Mouse (Mus musculus) c-Kit-positive CD71-positive TER-119-negative erythroid progenitor cells, embryonic 14.5 days (primary cell): ENCODE measurements around the gene Kcnk7.
"Not testable (repeated sequence)": the region's sequence is repeated elsewhere in the genome, so short reads cannot be mapped to it uniquely, and the experiment has no call there.

Experiments used
- DNase-seq: peaks from one replicate; pipeline ENCODE4 v3.0.0-alpha.2; 2013; ENCODE audit warnings: low read depth

Kcnk7 gene

DNA sequence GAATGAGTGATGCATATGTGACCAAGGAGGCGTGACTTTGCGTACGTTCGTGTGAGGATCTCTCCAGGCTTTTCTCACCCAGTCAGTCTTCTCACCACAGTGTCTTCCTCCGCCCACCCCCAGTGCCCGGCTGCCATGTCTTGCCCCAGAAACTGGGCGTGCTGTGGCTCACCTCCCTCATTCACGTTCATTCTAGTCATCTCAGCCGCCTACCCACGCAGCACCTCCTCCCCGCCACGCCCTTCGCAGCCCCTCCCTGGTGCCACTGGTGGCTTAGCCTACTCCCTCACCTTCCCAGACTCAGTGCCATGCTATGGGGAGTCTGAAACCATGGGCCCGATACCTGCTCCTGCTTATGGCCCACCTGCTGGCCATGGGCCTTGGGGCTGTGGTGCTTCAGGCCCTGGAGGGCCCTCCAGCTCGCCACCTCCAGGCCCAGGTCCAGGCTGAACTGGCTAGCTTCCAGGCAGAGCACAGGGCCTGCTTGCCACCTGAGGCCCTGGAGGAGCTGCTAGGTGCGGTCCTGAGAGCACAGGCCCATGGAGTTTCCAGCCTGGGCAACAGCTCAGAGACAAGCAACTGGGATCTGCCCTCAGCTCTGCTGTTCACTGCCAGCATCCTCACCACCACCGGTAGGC lies at the start of gene Kcnk7:
TSS of gene Kcnk7 (plus strand) at position 205 of the 638 bp plus-strand sequence.
- DNase-seq: no peak

DNA sequence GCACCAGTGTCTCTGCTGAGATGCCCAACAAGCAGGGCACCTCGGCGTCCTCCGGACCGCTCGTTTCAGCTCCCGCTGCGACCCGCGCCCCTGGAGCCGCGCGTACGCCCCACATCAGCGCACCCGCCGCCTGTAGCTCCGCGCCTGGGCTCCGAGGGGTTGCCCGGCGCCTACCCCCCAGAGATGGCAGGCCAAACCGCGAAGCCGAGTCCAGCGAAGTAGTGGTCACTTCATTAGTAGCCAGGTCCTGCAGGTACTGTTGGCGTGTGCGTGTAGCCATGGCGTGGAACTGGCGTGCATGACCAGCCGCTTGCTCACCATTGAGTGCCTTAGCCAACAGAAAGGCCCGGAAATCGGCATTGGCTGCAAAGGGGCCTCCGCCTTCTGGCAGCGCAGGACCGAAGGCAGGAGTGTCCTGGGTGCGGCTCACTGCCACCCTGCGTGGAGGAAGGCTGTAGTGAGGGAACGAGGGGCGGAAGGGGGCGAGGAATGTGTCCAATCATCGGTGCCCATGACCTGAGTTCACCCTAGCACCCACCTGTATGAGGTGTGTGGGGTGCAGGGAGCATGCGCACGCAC lies 49.4 kb upstream of the Kcnk7 start:
- DNase-seq: no peak

DNA sequence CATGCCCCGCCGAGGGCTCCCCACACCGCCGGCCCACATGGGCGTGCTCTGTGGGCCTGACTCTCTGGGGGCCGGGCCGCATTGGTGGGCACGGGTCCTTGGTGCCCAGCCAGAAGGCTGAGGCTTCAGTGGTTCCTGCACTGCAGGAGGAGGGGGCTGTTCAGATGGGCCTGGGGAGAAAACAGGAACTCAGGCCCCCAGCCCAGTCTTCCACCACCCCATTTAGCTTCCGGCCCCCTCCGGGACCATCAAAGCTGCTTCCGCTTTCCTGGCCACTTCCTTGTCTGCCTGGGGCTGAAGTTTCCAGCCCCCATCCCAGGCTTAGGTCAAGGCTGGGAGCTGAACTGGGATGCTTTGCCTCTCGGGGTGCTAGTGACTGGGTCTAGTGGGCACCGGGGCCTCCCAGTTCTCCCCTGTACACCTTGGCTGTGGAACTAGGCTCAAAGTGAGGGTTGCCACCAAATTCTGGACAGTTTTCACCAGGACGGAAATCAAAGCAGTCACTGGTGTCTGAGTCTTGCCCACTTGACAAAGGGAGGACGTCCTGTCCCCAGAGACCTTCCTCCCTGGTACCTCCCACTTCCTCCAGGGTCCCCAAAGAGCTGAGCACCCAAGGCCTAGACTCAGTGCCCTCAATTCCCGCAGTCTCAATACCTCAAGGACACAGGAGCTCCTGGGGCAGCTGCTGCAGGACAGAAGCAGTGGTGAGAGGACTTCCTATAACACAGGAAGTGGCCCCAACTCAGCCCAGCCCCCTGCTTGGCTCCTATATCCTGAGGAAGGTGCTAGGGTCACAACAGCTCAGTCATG lies 43.0 kb upstream of the Kcnk7 start:
- no peak for DNase-seq

DNA sequence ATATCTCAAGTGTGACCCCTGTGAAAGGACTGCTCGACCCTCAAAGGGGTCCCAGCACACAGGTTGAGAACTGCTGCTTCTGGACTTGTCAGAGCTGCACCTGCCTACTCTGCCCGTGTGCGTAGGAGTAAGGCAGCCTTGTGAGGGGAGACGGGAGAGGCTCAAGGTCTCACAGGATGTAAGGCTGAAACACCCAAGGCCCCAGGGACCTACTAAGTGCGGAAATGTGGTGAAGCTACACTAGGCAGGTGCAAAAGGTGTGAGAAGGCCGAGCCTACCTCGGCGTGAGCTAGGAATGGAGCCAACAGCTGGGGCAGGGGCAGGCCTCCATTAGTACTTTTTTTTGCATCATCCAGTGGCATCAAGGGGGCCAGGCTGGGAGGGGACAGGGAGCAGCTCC lies 41.9 kb upstream of the Kcnk7 start:
- no peak for DNase-seq

DNA sequence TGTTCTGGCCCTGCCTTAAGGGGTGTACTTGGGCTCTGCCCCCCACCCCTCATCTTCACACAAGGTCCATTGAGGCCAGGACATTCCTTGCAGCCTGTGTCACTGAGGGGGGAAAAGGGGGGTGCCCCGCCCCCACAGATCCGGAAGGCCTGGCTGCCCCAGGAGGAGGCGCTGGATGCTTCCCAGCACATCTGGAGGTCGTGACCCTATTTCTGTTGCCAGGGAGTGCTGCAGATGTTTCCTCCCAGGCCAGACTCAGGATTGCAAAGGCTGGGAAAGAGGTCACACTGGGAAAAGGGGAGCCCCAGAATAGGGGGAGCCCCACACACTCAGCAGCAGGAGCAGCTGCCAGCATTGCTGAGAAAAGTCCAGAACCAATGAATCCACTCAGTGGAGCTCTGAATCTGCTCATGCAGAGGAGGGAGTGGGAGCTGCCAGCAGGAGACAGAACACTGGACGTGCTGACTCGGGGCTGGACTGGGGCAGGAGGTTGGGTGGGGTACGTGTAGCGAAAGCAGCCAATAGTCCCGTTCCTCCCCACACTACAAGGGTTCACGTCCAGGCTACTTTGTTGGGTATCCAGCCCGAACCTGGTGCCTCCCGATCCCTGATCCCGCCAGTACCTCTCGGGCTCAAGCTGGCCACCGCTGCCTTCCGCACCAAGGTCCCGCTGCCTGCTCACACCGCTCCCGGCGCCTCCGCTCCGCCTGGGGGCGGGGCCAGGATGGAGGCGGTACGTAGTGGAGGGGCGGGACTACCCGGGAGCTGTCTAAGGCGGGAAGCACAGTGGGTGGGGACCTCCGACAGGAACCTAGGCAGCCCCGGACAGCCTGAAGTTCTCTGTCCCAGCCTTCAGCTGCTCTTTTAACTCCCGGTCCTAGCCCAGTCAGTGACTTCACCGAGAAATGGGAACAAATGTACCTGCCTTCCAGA lies 40.9 kb upstream of the Kcnk7 start, which contains the start of gene Sipa1:
TSS of gene Sipa1 (minus strand) at position 727 of the 933 bp plus-strand sequence.
- DNase-seq: peak; percentile 89

DNA sequence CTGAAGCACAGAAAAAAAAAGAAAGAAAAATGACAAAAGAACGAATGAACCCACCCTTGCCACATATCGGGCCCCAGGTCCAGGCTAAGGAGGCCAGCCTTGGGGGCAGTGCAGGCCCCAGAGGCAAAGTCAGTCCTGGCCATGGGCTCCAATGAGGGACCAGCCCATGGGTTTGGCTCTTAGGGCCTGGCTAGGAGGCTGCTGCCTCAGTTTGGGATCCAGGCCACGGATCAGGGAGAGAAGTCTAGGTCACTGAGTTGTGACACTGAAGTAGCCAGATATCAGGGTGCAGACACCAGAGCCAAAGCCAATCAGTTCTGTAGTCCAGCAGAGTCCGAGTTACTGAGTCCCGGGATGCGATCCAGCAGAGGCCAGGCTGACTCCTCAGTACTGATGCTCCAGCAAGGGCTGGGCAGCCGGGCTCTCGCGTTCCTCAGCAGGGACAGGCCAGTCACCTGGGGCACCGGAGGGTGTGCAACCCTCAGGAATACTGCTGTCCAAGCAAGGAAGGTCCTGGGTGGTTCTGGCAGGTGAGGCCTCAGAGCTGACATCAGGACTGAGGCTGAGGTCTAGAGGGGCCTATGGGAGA lies 39.4 kb upstream of the Kcnk7 start:
- DNase-seq: no peak

DNA sequence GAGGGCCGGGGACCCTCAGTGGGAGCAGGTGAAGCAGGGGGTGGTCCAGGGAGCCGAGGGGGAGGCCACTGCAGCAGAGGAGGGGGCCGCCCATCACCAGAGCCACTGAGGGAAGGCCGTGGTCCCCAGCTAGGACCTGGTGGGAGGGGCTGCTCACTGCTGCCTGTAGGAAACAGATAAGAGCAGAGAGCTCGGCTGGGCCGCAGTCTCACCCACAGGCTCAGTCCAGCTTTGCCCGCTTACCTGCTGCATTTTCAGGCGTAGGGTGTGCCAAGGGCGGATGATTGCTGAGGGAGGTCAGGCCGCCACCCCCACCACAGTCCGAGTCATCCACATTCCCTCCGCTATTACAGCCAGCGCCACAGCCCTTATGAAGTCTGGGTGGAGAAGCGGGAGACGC lies 38.7 kb upstream of the Kcnk7 start:
- DNase-seq: peak; percentile 66

DNA sequence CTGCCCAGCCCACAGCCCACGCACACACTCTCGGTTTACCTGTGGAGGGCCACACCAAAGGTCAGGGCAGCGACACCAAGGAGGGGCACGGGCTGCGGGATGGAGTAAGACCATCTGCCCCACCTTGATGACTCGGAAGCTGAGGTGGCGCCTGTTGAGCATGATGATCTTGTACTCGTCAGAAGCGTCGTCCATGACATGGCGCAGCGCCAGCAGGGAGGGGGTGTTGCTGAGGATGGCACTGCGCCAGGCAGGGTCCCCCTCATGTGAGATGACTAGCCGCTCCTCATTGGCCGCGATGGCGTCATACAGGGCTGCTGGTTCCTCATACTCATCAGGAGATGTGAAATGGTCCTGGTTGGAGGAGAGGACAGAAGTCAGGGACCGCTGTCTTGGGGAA lies 37.8 kb upstream of the Kcnk7 start:
- DNase-seq: no peak

DNA sequence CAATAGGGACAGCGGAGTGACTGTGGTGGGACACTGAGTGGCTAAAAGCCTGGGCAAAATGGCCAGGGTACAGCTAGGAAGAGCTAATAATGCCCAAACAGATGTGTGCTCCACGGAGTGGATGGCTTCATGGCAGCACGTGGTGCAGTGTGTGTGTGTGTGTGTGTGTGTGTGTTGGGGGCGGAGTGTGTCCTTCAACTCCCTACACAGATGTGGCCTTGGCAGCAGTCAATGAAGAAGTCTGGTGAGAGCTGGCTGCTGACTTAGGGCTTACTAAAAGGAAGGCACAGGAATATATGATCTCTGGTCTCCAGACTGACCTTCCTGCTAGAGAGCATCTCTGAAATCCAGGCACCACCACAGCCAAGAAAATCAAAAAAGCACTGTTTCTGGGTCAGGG lies 35.8 kb upstream of the Kcnk7 start:
- no peak for DNase-seq

DNA sequence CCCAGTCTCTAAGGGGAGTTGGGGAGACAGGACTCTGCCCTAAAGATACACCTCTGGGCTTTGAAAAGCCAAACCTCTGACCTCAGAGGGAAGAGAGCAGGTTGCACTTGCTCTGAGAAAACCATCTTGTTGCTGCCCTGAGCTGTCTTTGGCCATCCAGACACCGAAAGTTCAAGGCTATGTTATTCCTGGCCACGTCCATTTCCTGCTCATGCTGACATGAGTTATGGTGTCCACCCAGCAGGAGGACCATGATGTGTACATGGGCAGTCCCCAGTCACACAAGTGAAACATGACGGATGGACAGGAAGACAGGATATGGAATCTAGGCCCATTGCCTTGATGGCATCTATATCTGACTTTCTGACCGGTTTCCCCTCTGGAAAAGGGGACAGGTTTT lies 23.7 kb upstream of the Kcnk7 start:
- no peak for DNase-seq

DNA sequence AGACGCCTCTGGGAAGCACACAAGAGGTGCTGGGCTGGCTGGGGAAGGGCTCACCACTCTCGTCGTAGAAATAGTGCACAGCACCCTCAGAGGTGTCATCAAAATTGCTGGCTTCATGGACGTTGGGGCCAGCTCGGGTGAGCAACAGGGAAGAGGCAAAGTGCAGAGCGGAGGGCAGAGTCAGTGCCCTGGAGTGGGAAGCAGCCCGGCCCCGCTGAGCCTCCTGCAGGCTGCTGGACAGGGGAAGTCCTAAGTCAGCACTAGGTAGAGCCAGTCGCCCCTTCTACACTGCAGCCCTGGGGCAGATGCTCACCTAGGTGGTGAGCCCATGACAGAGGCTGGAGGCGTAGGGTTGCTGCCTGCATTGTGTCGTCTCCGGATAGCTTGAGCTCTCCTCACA lies 19.9 kb upstream of the Kcnk7 start:
- no peak for DNase-seq

DNA sequence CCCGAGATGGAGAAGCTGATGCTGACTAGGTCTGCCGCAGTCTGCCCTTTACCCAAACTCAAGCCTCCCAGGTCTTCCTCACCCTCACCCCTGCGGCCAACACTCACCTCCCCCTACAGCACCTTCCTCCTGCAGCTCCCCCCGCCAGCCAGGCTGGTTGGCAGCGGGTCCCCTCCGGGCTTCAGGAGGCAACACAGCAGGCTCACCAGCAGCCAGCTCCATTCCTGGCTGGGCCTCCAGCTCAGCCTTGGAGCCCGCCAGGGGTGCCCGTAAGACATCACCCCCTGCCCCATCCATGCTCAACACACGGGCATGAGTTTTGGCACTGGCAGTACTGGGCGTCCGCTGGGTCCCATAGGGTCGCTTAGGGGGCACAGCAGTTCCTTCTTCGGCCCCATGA lies 19.2 kb upstream of the Kcnk7 start:
- DNase-seq: no peak

DNA sequence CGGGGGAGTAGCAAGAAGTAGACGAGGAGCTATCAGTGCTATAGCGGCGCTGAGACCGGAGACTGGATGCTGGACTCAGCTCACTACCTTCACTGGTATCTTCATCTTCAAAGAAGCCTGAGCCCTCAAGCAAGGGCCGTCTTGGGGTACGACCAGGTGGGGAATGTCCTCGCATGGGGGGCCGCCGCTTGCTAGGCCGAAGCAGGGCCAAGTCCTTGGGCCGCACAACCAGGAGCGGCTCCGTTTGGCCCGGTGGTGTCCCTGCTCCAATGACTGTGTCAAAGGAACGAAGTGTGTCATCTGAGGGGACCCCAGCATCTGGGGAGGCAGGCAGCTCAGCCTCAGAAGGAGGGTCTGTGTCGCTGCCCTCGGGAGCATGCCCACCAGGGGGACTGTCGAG lies 18.7 kb upstream of the Kcnk7 start:
- no peak for DNase-seq

DNA sequence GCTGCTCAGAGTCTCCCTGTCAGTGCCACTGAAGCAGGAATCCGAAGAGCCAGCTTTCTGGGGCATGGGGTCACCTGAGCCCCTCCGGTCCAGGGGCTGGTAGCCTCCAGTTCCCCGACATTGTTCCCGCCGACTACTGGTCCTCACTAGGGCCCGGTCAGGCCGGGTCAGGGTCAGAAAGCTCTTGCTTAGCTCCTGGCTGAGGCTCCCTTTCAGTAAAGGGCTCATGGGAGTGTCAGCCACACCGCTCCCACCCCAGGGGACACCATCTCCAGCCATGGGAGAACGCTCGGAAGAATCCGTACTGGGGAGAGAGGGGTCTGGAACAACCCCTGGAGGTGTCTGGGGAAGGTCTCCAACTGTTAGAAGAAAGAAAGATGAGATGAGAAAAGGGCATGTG lies 18.3 kb upstream of the Kcnk7 start:
- DNase-seq: no peak

DNA sequence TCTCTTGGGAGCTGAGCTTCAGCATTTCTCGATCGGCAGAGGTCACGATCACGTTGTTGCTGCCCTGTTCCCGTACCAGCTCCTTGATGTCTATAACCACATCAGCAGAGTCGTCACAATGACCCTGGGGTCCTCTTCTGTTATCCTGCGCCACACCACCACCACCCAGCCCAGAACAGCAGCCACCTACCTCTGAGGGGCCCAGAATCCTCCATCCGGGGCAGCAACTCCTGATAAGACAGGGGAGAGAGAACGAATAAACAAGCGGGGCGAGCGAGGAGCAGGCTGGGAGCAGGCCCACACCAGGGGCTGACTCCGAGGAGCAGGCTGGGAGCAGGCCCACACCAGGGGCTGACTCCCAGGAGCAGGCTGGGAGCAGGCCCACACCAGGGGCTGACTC lies 17.7 kb upstream of the Kcnk7 start:
- DNase-seq: no peak

DNA sequence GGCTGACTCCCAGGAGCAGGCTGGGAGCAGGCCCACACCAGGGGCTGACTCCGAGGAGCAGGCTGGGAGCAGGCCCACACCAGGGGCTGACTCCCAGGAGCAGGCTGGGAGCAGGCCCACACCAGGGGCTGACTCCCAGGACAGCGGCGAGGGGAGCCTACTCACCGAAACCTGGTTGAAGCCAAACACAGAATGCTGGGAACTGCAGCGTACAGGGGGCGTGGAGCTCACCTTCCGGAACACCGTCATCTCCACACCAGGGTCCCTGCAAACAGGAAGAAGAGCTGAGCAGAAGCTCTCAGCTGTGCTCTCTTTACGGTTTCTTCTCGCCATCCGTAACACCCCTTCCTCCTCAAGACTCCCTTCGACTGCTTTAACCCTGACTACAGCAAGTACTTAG lies 17.2 kb upstream of the Kcnk7 start:
- not testable (repeated sequence) for DNase-seq

DNA sequence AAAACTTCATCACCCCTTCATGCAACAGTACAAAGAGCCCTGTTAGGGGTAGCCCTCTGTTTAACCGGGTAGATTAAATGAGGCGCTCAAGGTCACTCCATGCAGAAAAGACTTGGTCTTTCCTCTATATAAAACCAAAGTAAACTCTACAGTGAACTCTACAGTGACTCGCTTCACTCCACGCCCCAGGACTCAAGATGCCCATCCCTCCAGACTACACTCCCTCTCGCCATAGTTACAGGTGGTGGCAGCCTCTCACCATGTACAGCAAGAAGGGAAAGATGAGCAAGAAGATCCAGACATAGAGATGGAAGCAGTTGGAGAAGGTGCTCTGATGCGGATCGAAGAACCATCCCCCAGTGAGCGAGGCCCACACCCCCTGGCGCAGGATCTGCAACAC lies 16.4 kb upstream of the Kcnk7 start:
- no peak for DNase-seq

DNA sequence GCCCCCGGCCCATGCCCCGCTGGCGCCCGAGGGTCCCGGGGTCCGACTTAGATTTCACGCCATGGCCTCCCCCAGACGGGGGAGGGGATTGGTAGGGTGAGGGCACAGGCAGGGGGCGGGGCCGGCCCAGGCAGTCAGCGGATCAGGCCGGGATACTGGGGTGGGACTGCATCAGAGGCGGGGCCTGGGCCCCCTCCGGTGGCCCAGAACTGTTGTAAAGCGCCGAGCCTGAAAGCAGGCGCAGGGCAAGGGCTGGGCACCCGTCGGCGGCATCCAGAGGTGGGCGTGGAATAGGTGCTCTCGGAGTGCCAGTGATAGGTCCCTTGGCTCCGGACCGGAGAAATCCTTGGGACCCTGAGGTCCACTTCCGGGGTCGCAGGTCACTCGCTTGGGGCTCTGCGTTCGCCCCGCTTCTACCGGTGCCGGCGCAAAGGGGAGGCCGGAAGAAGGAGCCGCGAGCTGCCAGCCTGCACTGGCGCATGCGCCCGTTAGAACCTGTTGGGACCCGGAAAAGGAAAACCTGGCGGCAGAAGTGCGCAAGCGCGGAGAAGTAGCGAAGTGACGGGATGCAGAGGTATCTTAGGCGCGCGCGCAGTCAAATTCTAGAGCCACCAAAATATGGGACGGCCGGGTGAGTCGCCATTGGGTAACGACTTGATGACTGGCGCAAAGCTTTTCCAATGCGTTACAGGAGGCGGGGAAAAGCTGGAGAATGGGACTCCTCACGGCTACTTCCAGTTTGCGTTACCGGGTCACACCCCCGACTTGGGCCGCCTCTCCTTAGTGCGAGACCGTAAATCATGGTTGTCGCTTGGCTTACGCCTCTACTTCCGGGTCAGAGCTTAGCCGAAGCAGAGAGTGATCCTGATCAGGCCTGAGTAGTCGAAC lies 15.7 kb upstream of the Kcnk7 start, which contains the start of the genes Map3k11 and Pcnx3:
TSS of gene Map3k11 (plus strand) at position 543 of the 888 bp plus-strand sequence.
TSS of gene Pcnx3 (minus strand) at position 709 of the 888 bp plus-strand sequence.
- DNase-seq: peak; percentile 98

DNA sequence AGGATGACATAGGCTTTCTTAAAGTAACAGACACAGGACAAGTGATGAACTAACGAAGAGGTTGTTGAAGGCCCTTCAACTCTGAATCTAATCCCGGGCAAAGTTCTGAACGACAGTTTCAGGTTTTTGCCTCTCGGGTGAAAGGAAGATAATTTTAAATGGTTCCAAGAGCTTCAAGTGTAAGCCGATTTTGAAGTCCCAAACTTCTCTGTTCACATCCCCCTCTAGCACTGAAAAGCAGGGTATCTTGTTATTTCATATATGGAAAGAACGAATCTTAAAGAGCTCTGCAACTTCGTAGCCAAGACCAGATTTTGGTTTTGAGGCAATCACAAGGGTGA lies 15.1 kb upstream of the Kcnk7 start:
- no peak for DNase-seq

DNA sequence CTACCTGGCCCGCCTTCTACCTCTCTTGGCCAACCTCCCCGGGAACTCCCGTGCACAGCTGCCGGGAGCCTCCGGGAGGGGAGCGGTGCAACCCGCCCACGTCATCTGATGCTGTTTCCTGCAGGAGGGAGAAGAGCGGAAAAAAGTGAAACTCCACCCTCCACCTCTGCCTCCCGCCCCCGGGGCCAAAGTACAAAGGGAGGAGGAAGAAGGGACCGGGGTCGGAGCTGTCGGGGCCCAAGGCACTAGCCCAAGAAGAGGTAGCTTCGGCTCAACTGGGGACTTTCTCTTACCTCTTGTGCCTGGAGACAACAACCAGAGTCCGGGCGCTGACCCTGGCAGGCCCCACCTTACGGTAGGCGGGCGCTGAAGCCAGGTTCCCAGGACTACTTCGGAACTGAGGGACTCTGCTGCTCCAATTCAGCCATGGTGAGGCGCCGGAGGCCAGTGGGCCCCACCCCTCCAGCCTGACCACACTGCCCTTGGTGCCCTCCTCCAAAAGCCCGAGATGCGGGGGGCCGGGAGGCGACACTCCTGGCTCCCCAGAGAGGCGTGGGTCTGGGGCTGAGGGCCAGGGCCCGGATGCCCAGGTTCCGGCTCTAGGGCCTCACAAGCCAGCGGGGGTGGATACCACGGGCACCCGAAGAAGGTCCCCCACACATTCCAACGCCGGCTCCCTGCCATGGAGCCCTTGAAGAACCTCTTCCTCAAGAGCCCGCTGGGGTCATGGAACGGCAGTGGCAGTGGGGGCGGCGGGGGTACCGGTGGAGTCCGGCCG lies 14.4 kb upstream of the Kcnk7 start:
- DNase-seq: peak; percentile 90
